Mouse (Mus musculus) C2C12 (cell line): ENCODE data around the gene Oasl1.

Source experiments
- CEBPB ChIP-seq: IDR thresholded peaks from one replicate; pipeline ENCODE4 v1.6.1; 2011; ENCODE audit warnings: low read depth, mild to moderate bottlenecking, control low read depth, moderate library complexity
- CTCF ChIP-seq: IDR thresholded peaks from one replicate; pipeline ENCODE4 v1.5.1; 2011; ENCODE audit not compliant: control insufficient read depth, insufficient read depth, insufficient read length
- MAX ChIP-seq: IDR thresholded peaks from one replicate; pipeline ENCODE4 v1.6.1; 2011; ENCODE audit warnings: mild to moderate bottlenecking, control low read depth
- USF1 ChIP-seq: IDR thresholded peaks from one replicate; pipeline ENCODE4 v1.6.1; 2011; ENCODE audit warnings: low read depth, mild to moderate bottlenecking, control low read depth, moderate library complexity

GRCm38 (mm10) chr5:114969609-114970215 lies 46.7 kb downstream of the Oasl1 start:
- no peak for TF ChIP-seq CTCF
- TF ChIP-seq MAX = no peak
- TF ChIP-seq USF1 = no peak
- no peak for TF ChIP-seq CEBPB
